Mouse (Mus musculus) ES-Bruce4 (cell line): ENCODE measurements around the gene Nucb1. TPM values are rescaled to one million over a fixed set of nuclear protein-coding genes. Genes with fewer than 3 reads are reported as not detected.

ENCODE experiments used
- H3K27ac ChIP-seq: 2 replicates; pipeline ENCODE4 v1.5.1; 2012; ENCODE audit warnings: low read length, inconsistent platforms; ENCODE audit not compliant: insufficient read depth
- H3K27me3 ChIP-seq: 2 replicates; pipeline ENCODE4 v1.6.1; 2012; ENCODE audit warnings: mild to moderate bottlenecking, low read length, inconsistent platforms; ENCODE audit not compliant: control insufficient read depth, poor library complexity, insufficient read depth, severe bottlenecking
- H3K36me3 ChIP-seq: 2 replicates; pipeline ENCODE4 v1.6.1; 2012; ENCODE audit warnings: inconsistent platforms, mild to moderate bottlenecking, low read length, moderate library complexity; ENCODE audit not compliant: control insufficient read depth, poor library complexity, insufficient read depth, severe bottlenecking
- H3K4me1 ChIP-seq: one replicate; pipeline ENCODE4 v1.8.1; 2011; ENCODE audit warnings: low read length; ENCODE audit not compliant: control insufficient read depth, insufficient read depth
- H3K4me3 ChIP-seq: 2 replicates; pipeline ENCODE4 v1.5.1; 2011; ENCODE audit warnings: low read depth, mild to moderate bottlenecking, low read length
- H3K9ac ChIP-seq: 2 replicates; pipeline ENCODE4 v1.6.1; 2012; ENCODE audit warnings: low read depth, mild to moderate bottlenecking, inconsistent platforms; ENCODE audit not compliant: poor library complexity, severe bottlenecking
- H3K9me3 ChIP-seq: replicated peaks from 2 replicates; pipeline ENCODE4 v1.6.1; 2012; ENCODE audit warnings: mild to moderate bottlenecking, low read length, inconsistent platforms; ENCODE audit not compliant: control insufficient read depth, poor library complexity, insufficient read depth, severe bottlenecking
- CTCF ChIP-seq: IDR thresholded peaks from one replicate; pipeline ENCODE4 v1.8.1; 2011; ENCODE audit warnings: low read depth, low read length
- EP300 ChIP-seq: IDR thresholded peaks from 2 replicates; pipeline ENCODE4 v1.6.1; 2011; ENCODE audit warnings: low read depth, low read length; ENCODE audit not compliant: insufficient read depth
- POLR2A ChIP-seq: IDR thresholded peaks from one replicate; pipeline ENCODE4 v1.8.1; 2011; ENCODE audit warnings: low read length; ENCODE audit not compliant: insufficient read depth
- polyA plus RNA-seq: library from polyadenylated mRNA; stranded (reverse); fragments of >200 nt; gene quantifications from 2 replicates; pipeline ENCODE4 v1.2.4, GENCODE M21; 2011; ENCODE audit warnings: low read depth; ENCODE audit not compliant: missing spikeins, insufficient read depth, insufficient read length

Nucb1 gene
- polyA plus RNA-seq, 1 experiment = 105 TPM

DNA sequence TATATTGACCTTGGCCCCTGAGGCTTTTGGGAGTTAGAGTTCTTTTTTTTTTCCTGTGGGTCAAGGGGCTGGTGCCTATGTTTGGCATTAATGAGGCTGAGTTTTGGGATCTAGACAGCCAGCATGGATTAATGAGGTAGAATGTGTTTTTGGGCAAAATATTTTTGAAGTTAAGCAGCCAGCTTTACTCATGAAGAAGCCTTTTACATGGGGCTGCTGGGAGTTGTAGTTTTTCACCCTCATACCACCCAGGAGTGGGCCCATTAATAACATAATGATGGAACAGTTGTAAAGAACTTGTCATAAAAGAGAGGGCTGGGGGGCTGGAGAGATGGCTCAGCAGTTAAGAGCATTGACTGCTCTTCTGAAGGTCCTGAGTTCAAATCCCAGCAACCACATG, 63.6 kb downstream of the Nucb1 start:
- peaks cover 3% of the 10 kb centered on the region for H3K4me1 ChIP-seq
- 0 out of 2 replicates have a peak, but pooled peaks cover 2% of the 10 kb centered on the region for H3K36me3 ChIP-seq
- no peak overlapping the region for H3K27ac ChIP-seq
- no peak overlapping the region for H3K9ac ChIP-seq
- no peak for TF ChIP-seq CTCF
- no peak for TF ChIP-seq POLR2A
- TF ChIP-seq EP300 = no peak
- no peaks in the 10 kb centered on the region for H3K27me3 ChIP-seq
- no peaks in the 10 kb centered on the region for H3K9me3 ChIP-seq
- no peak overlapping the region for H3K4me3 ChIP-seq

GRCm38 (mm10) chr7:45443526-45444420, 66.4 kb downstream of the Nucb1 start:
- Histone ChIP-seq H3K36me3 (0 out of 2 replicates have a peak, but pooled peaks cover 2% of the 10 kb centered on the region), H3K4me1 (no peaks in the 10 kb centered on the region), H3K9ac (no peak overlapping the region), H3K4me3 (no peak overlapping the region), H3K27ac (no peak overlapping the region), H3K9me3 (no peaks in the 10 kb centered on the region), H3K27me3 (no peaks in the 10 kb centered on the region)
- TF ChIP-seq POLR2A = no peak
- no peak for TF ChIP-seq CTCF
- TF ChIP-seq EP300 = no peak

Other genes with a start within 250 kb of the Nucb1 start
- not detected in 2 replicates for gene Slc6a21, start 232.9 kb downstream of the Nucb1 start, polyA plus RNA-seq
- gene Trpm4, start 176.6 kb downstream of the Nucb1 start, polyA plus RNA-seq = 18.9 and 19.8 TPM in 2 replicates
- gene Hrc, start 175.1 kb downstream of the Nucb1 start, polyA plus RNA-seq = 5.2 and 6.9 TPM in 2 replicates
- 7.2 and 9.3 TPM in 2 replicates for gene Ppfia3, start 143.4 kb downstream of the Nucb1 start, polyA plus RNA-seq
- 0.88 TPM in 1 of 2 replicates, not detected in the other for gene Lin7b, start 139.8 kb downstream of the Nucb1 start, polyA plus RNA-seq
- 686 and 799 TPM in 2 replicates for gene Snrnp70, start 114.7 kb downstream of the Nucb1 start, polyA plus RNA-seq
- 0.41 TPM in 1 of 2 replicates, not detected in the other for gene Kcna7, start 104.8 kb downstream of the Nucb1 start, polyA plus RNA-seq
- 5.0 and 5.2 TPM in 2 replicates for gene Ntf5, start 96.7 kb downstream of the Nucb1 start, polyA plus RNA-seq
- not detected in 2 replicates for gene Lhb, start 89.6 kb downstream of the Nucb1 start, polyA plus RNA-seq
- 24.4 and 26.7 TPM in 2 replicates for gene Gys1, start 75.6 kb downstream of the Nucb1 start, polyA plus RNA-seq
- gene Ruvbl2, start 72.3 kb downstream of the Nucb1 start, polyA plus RNA-seq = 263 and 267 TPM in 2 replicates
- 5,956 and 6,533 TPM in 2 replicates for gene Ftl1, start 50.5 kb downstream of the Nucb1 start, polyA plus RNA-seq
- 250 and 287 TPM in 2 replicates for gene Bax, start 43.5 kb downstream of the Nucb1 start, polyA plus RNA-seq
- 1.3 and 2.4 TPM in 2 replicates for gene Tulp2, start 28.5 kb downstream of the Nucb1 start, polyA plus RNA-seq
- gene Gm45808, start 23.6 kb downstream of the Nucb1 start, polyA plus RNA-seq = not detected in 2 replicates
- 15.3 and 15.5 TPM in 2 replicates for gene Dhdh, start 21.6 kb downstream of the Nucb1 start, polyA plus RNA-seq
- 15.5 and 18.6 TPM in 2 replicates for gene Ppp1r15a, start 15.9 kb upstream of the Nucb1 start, polyA plus RNA-seq
- 14.3 and 18.6 TPM in 2 replicates for gene Plekha4, start 15.9 kb upstream of the Nucb1 start, polyA plus RNA-seq
- gene Hsd17b14, start 44.5 kb upstream of the Nucb1 start, polyA plus RNA-seq = 55.0 and 62.2 TPM in 2 replicates
- 104 and 144 TPM in 2 replicates for gene Bcat2, start 59.7 kb upstream of the Nucb1 start, polyA plus RNA-seq
- 0.94 and 1.7 TPM in 2 replicates for gene Fgf21, start 105.1 kb upstream of the Nucb1 start, polyA plus RNA-seq
- 3.0 and 3.9 TPM in 2 replicates for gene Fut1, start 106.9 kb upstream of the Nucb1 start, polyA plus RNA-seq
- 4.6 and 5.8 TPM in 2 replicates for gene Izumo1, start 111.4 kb upstream of the Nucb1 start, polyA plus RNA-seq
- 2.5 and 3.0 TPM in 2 replicates for gene Rasip1, start 117.1 kb upstream of the Nucb1 start, polyA plus RNA-seq
- gene Mamstr, start 129.6 kb upstream of the Nucb1 start, polyA plus RNA-seq = 2.2 and 4.1 TPM in 2 replicates
- gene Fut2, start 156.0 kb upstream of the Nucb1 start, polyA plus RNA-seq = 0.87 TPM in 1 of 2 replicates, not detected in the other
- 0.51 TPM in 1 of 2 replicates, not detected in the other for gene Ntn5, start 173.6 kb upstream of the Nucb1 start, polyA plus RNA-seq
- gene Sec1, start 184.0 kb upstream of the Nucb1 start, polyA plus RNA-seq = 1.1 and 1.4 TPM in 2 replicates
- 6.0 and 9.7 TPM in 2 replicates for gene Car11, start 189.4 kb upstream of the Nucb1 start, polyA plus RNA-seq
- gene Dbp, start 194.7 kb upstream of the Nucb1 start, polyA plus RNA-seq = 6.7 and 6.9 TPM in 2 replicates
- 1,593 and 1,677 TPM in 2 replicates for gene Rpl18, start 205.1 kb upstream of the Nucb1 start, polyA plus RNA-seq
- gene Sphk2, start 207.6 kb upstream of the Nucb1 start, polyA plus RNA-seq = 10.4 and 11.1 TPM in 2 replicates
- 0.85 and 1.4 TPM in 2 replicates for gene Fam83e, start 210.8 kb upstream of the Nucb1 start, polyA plus RNA-seq
- not detected in 2 replicates for gene Spaca4, start 215.4 kb upstream of the Nucb1 start, polyA plus RNA-seq